Mouse (Mus musculus) embryo, embryonic 9.5 days (tissue): ENCODE results near the gene Bcl2l10.

Source experiments
- DNase-seq: peaks from one replicate; pipeline ENCODE4 v3.0.0-alpha.2; 2017; ENCODE audit errors: extremely low spot score

The Bcl2l10 gene

GRCm38 (mm10) chr9:75400639-75401038 is 53.1 kb downstream of the Bcl2l10 start:
- no peak for DNase-seq
